Mouse (Mus musculus) stomach, embryonic 16.5 days (tissue): ENCODE measurements around the gene Plpp2. TPM values are rescaled to one million over a fixed set of nuclear protein-coding genes. Genes with fewer than 3 reads are reported as not detected.

Experiments
- ATAC-seq: fragments of 200-750 bp; cut with Nextera tagmentation; 2 replicates; pipeline ENCODE4 v1.8.0; 2017; ENCODE audit warnings: moderate number of reproducible peaks, moderate TSS enrichment; ENCODE audit not compliant: insufficient read depth, low FRiP score
- H3K27ac ChIP-seq: fragments of 300-500 bp; sonication (generic); 2 replicates; pipeline ENCODE4 v1.5.1; 2014; ENCODE audit warnings: low read length
- H3K27me3 ChIP-seq: fragments of 300-500 bp; sonication (generic); 2 replicates; pipeline ENCODE4 v1.6.1; 2014; ENCODE audit warnings: low read length, control low read depth, mixed read lengths; ENCODE audit not compliant: control insufficient read depth, insufficient read depth
- H3K36me3 ChIP-seq: fragments of 300-500 bp; sonication (generic); 2 replicates; pipeline ENCODE4 v1.6.1; 2014; ENCODE audit warnings: low read length; ENCODE audit not compliant: control insufficient read depth, insufficient read depth
- H3K4me1 ChIP-seq: fragments of 300-500 bp; sonication (generic); 2 replicates; pipeline ENCODE4 v1.6.1; 2014; ENCODE audit warnings: low read length, control low read depth, mixed read lengths; ENCODE audit not compliant: control insufficient read depth, insufficient read depth
- H3K4me2 ChIP-seq: fragments of 300-500 bp; sonication (generic); 2 replicates; pipeline ENCODE4 v1.6.1; 2014; ENCODE audit warnings: low read depth, low read length, mixed read lengths
- H3K4me3 ChIP-seq: fragments of 300-500 bp; sonication (generic); replicated peaks from 2 replicates; pipeline ENCODE4 v1.5.1; 2014; ENCODE audit warnings: mild to moderate bottlenecking, low read length
- H3K9ac ChIP-seq: fragments of 300-500 bp; sonication (generic); 2 replicates; pipeline ENCODE4 v1.6.1; 2014; ENCODE audit warnings: low read length
- H3K9me3 ChIP-seq: fragments of 300-500 bp; sonication (generic); replicated peaks from 2 replicates; pipeline ENCODE4 v1.6.1; 2016; ENCODE audit warnings: low read length, control low read depth; ENCODE audit not compliant: control insufficient read depth
- WGBS: fragments of 180-500 bp; shearing (Covaris S2); extraction: QIAGEN DNeasy Blood & Tissue Kit; methylation state at CpG from one replicate; pipeline ENCODE4 v1.1.7; 2014; 5-methylcytosine and 5-hydroxymethylcytosine counted together
- polyA plus RNA-seq: library from polyadenylated mRNA; unstranded; fragments of >200 nt; fragmentation: Nextera tagmentation; extraction: Ambion mirVana; gene quantifications from 2 replicates; pipeline ENCODE4 v1.2.1, GENCODE M21; 2015

Gene Plpp2
- polyA plus RNA-seq, 1 experiment from 2014 or later = 69.9 TPM

DNA sequence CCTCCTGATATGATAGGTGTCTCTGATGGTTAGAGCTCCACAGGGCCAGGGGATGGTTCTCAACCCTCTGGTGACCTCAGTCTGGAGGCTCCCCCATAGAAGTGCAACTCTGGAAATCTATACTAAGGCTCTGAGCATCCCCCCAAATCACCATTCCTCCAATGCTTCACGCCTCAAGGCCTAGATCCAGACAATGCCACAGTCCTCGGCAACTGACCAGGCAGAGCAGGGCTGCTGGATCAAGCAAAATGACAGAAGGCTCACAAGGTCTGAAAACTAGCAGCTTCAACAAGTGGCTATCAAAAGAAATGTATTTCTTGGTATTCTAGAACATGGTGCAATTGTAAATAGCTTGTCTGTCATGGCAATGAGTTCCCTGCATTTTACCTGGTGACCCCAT lies 4.2 kb upstream of the Plpp2 start:
- 84% methylated on average over 2 of the region's 2 CpGs for WGBS
- no peaks in the 10 kb centered on the region for H3K27me3 ChIP-seq

DNA sequence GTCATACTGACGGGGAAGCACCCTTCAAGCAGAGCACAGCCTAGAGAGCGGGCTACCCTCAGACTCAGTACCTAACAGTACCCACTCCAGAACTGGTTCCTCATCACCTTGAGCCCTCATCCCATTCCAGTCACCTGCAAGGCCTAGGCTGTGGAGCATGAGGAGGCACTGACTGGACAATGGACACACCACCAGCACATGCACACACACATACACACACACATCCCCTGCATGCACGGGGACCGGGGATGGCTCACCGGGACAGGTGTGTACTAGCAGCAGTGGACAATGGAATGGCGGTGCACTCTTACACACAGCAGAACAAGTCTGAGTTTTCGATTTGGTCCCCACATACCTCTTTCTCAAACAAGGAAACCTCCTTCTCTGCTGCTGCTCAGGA lies 3.7 kb upstream of the Plpp2 start:
- Histone ChIP-seq H3K4me3 (no peak overlapping the region), H3K9ac (no peak overlapping the region), H3K27ac (no peak overlapping the region), H3K9me3 (no peaks in the 10 kb centered on the region), H3K4me1 (no peaks in the 10 kb centered on the region), H3K36me3 (peaks cover 6% of the 10 kb centered on the region; the same call in 1 of the 2 replicates), H3K4me2 (no peak overlapping the region), H3K27me3 (no peaks in the 10 kb centered on the region)
- ATAC-seq = no peak
- 88% methylated on average over 7 of the region's 7 CpGs for WGBS

More for the DNA sequence above, 4.2 kb upstream of the Plpp2 start:
- no peak overlapping the region for H3K27ac ChIP-seq
- ATAC-seq = no peak
- H3K9ac ChIP-seq = no peak overlapping the region
- H3K36me3 ChIP-seq = peaks cover 6% of the 10 kb centered on the region; the same call in 1 of the 2 replicates
- H3K4me3 ChIP-seq = no peak overlapping the region
- H3K4me2 ChIP-seq = no peak overlapping the region
- no peaks in the 10 kb centered on the region for H3K9me3 ChIP-seq
- no peaks in the 10 kb centered on the region for H3K4me1 ChIP-seq

DNA sequence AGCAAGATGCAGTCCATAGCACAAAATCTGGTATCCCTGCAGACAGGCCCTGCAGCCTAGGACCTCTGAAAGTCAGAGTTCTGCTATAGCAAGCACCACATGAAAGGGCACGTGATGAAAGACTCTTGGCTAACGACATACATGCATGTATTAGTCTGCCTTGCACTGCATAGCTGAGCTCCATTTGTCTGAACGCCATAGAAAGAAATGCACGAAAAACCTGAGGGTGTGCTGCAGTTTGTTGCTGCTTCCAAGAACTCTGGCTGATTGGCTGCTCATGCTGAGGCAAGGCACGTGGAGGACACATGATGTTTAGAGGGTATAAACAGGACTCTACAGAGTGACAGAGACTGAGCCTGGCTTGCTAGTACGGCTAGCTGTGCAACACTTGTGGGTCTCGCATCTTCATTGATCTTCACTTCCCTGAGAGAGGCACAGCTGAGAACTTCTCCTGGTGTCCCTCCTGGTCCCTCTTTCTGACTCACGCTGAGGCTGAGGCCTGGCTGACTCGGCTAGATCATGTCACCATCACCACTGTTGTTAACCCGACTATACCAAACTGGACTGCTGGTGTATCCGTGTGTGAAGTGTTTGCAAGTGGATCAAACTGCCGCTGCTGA lies 3.0 kb upstream of the Plpp2 start:
- Histone ChIP-seq H3K9me3 (no peaks in the 10 kb centered on the region), H3K9ac (no peak overlapping the region), H3K4me1 (no peaks in the 10 kb centered on the region), H3K4me3 (no peak overlapping the region), H3K36me3 (peaks cover 6% of the 10 kb centered on the region; the same call in 1 of the 2 replicates), H3K4me2 (no peak overlapping the region), H3K27me3 (no peaks in the 10 kb centered on the region), H3K27ac (no peak overlapping the region)
- WGBS = 73% methylated on average over 12 of the region's 12 CpGs
- no peak for ATAC-seq

DNA sequence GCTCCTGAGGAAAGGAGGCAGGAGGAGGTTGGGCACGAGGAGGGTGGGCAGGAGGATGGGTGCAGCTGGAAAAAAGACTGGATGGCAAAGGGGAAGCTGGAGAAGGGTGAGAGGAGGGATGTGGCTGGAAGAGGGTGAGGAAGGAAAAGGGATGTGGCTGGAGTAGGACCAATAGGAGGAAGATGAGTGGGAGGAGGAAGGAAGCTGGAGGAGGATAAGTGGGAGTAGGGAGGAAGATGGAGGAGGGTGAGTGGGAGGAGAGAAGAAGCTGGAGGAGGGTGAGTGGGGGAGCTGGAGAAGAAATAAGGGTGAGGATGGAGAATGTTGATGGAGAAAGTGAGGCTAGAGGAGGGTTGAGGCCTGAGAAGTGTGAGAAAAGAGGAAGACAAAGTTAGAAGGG lies 1.8 kb upstream of the Plpp2 start:
- Histone ChIP-seq H3K9ac (no peak overlapping the region), H3K36me3 (0 out of 2 replicates have a peak, but pooled peaks cover 3% of the 10 kb centered on the region), H3K4me1 (no peaks in the 10 kb centered on the region; the same call in 1 of the 2 replicates), H3K9me3 (no peaks in the 10 kb centered on the region), H3K27me3 (no peaks in the 10 kb centered on the region), H3K27ac (no peak overlapping the region), H3K4me3 (no peak overlapping the region), H3K4me2 (no peak overlapping the region)
- WGBS = 52% methylated on average over 1 of the region's 1 CpGs
- ATAC-seq = no peak

DNA sequence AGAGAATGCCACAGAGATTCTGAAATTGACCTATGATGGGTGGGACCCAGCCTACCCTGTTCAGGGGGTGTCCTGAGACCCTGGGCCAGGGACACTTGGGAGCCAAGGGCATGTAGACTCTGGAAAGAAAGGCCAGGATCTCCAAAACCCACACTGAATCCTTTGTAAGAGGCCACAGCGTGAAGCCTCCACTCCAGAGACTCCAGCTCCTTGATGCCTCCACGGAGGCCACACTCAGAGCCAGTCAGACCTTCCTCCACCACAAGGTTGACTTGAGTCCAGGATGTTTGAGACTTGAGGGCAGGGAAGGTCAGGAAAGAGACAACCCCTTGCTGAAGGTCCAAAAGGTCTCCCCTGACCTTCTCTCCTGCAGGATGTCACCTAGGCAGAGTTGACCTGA lies 830 bp upstream of the Plpp2 start:
- no peak overlapping the region for H3K27ac ChIP-seq
- WGBS = 90% methylated on average over 2 of the region's 2 CpGs
- H3K27me3 ChIP-seq = no peaks in the 10 kb centered on the region
- no peak overlapping the region for H3K4me3 ChIP-seq
- no peaks in the 10 kb centered on the region; the same call in 1 of the 2 replicates for H3K4me1 ChIP-seq
- H3K4me2 ChIP-seq = no peak overlapping the region
- H3K9me3 ChIP-seq = no peaks in the 10 kb centered on the region
- H3K9ac ChIP-seq = no peak overlapping the region
- ATAC-seq = no peak
- H3K36me3 ChIP-seq = no peaks in the 10 kb centered on the region; the same call in 1 of the 2 replicates

DNA sequence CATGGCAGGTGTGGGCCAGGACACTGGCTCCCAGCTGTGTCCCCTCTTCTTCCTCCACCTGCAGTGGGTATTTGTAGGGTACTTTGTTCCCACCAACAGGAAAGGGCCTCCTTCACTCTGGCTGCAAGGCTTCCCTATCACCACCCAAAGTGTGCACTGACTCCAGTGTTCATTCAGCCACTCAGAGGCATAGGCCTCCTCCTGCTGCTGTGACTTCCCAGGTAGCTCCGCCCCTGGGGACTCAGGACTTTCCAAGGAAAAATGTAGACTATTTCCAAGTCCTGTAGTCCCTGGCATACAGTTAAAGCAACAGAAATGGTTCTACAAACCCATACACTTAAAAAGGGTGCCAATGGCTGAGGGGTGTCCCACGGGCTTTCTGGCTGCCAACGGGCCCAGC lies 918 bp downstream of the Plpp2 start:
- Histone ChIP-seq H3K36me3 (no peaks in the 10 kb centered on the region; the same call in 1 of the 2 replicates), H3K4me1 (no peaks in the 10 kb centered on the region; the same call in 1 of the 2 replicates), H3K4me3 (peak overlapping the region; percentile 70), H3K9ac (peak overlapping the region; percentile 77), H3K4me2 (peak overlapping the region; percentile 89), H3K27me3 (no peaks in the 10 kb centered on the region), H3K9me3 (no peaks in the 10 kb centered on the region), H3K27ac (peak overlapping the region; percentile 93)
- ATAC-seq = peak; percentile 14; the same call in 1 of the 2 replicates
- 25% methylated on average over 3 of the region's 3 CpGs for WGBS

DNA sequence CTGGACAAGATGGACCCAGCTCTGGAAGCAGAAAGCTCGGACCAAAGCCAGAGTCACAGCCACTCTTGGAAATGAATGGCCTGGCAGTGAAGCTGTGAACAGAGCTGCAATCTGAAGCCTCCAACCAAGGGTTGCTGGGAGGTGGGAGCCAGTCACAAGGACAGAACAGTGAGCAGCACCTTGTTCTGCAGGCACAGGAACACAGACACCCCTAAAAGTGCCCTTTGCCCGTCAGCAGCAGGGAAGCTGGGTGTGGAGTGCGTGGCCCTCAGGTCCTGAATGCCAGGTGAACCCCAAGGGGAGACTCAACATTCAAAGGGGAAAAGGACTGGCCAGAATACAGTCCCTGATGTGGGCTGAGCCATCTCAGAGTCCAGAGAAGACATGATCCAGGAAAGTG lies 2.0 kb downstream of the Plpp2 start:
- peak overlapping the region; percentile 89; the same call in 1 of the 2 replicates for H3K4me2 ChIP-seq

DNA sequence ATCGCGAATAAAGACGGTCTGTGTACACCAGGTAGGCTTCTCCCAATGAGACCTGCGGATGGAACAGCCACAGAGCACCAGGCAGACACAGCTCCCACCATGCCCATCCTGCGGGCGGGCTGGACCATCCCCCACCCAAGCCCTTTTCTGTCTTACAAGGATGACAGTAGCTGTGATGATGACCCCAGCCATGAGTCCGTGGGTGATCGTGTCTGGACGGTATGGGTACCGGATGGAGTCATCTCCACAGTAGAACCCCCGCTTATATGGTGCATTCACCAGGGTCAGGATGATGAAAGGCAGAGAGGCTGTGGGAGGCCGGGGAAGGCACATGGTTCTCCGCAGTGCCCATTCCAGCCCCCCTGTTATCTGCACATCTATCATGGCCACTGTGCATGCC lies 2.9 kb downstream of the Plpp2 start:
- Histone ChIP-seq H3K4me2 (no peak overlapping the region), H3K9me3 (no peaks in the 10 kb centered on the region), H3K4me3 (no peak overlapping the region), H3K27me3 (no peaks in the 10 kb centered on the region), H3K9ac (no peak overlapping the region), H3K27ac (no peak overlapping the region), H3K4me1 (no peaks in the 10 kb centered on the region; the same call in 1 of the 2 replicates), H3K36me3 (peaks cover 6% of the 10 kb centered on the region; the same call in 1 of the 2 replicates)
- ATAC-seq = no peak
- 93% methylated on average over 13 of the region's 13 CpGs for WGBS

More for the DNA sequence above, 2.0 kb downstream of the Plpp2 start:
- Histone ChIP-seq H3K27me3 (no peaks in the 10 kb centered on the region), H3K4me1 (no peaks in the 10 kb centered on the region; the same call in 1 of the 2 replicates), H3K9ac (no peak overlapping the region), H3K36me3 (peaks cover 4% of the 10 kb centered on the region; the same call in 1 of the 2 replicates), H3K9me3 (no peaks in the 10 kb centered on the region), H3K27ac (no peak overlapping the region), H3K4me3 (no peak overlapping the region)
- WGBS = 73% methylated on average over 3 of the region's 3 CpGs
- ATAC-seq = no peak

DNA sequence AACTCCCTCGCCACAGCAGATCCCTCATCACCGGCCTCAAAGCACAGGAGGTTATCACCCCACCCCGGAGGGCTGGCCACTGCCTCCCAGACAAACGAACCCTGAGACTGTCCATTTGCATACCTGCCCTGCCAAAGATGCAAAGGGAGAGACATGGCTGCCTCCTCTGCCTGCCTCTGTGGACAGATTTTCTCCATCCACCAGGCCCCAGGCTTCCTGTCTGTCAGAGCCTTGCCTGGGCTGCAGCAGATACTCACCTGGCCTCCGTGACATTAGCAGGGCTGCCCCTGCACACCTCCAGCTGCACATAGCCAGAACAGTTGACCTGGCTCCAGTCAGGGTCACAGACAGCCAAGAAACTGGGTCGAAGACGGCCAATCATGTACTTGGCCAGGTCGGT lies 3.4 kb downstream of the Plpp2 start:
- WGBS = 66% methylated on average over 8 of the region's 8 CpGs
- Histone ChIP-seq H3K36me3 (peaks cover 6% of the 10 kb centered on the region; the same call in 1 of the 2 replicates), H3K9me3 (no peaks in the 10 kb centered on the region), H3K27me3 (no peaks in the 10 kb centered on the region), H3K9ac (no peak overlapping the region), H3K4me3 (no peak overlapping the region), H3K4me2 (no peak overlapping the region), H3K4me1 (no peaks in the 10 kb centered on the region; the same call in 1 of the 2 replicates), H3K27ac (no peak overlapping the region)
- no peak for ATAC-seq
